Mouse (Mus musculus): Measurements from ENCODE around the gene Kif3c. TPM values are rescaled to one million over a fixed set of nuclear protein-coding genes. Genes with fewer than 3 reads are reported as not detected.
"Not testable (repeated sequence)": the region's sequence is repeated elsewhere in the genome, so short reads cannot be mapped to it uniquely, and the experiment has no call there.

Gene Kif3c
- polyA plus RNA-seq, 1 experiment from 2014 or later: 8.6 TPM

DNA sequence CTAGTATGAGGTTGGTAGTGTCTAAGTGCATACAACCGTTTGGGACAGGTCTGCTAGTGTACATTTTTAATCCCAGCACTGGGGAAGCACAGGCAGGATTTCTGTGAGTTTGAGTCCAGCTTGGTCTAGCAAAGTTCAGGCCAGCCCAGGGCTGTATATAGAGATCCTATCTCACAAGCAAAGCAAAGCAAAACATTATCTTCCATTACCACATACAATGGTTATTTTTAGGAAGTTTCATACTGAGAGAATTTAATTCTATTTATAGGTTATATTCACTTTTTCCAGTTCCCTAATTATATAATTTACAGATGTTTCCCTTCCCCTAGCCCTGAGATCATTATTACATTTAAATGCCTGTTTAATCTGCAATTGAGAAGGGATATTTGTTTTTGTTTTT lies 26.3 kb downstream of the Kif3c start:
- Histone ChIP-seq H3K27me3 (ENCODE audit: control insufficient read depth, insufficient read depth, low read length) (no peaks in the 10 kb centered on the region), H3K9ac (ENCODE audit: low read length) (no peak overlapping the region), H3K4me3 (replicated peaks; ENCODE audit: low read length) (no peak overlapping the region), H3K4me1 (ENCODE audit: control insufficient read depth, insufficient read depth, low read length) (no peaks in the 10 kb centered on the region), H3K4me2 (ENCODE audit: low read depth, low read length) (no peak overlapping the region), H3K9me3 (replicated peaks; ENCODE audit: control insufficient read depth, low read length) (no peaks in the 10 kb centered on the region), H3K36me3 (ENCODE audit: control insufficient read depth, insufficient read depth, low read length) (peaks cover 6% of the 10 kb centered on the region), H3K27ac (ENCODE audit: low read length) (no peak overlapping the region)
- WGBS: 64% methylated on average over 1 of the region's 1 CpGs
- ATAC-seq (ENCODE audit: insufficient read depth, low FRiP score): no peak

DNA sequence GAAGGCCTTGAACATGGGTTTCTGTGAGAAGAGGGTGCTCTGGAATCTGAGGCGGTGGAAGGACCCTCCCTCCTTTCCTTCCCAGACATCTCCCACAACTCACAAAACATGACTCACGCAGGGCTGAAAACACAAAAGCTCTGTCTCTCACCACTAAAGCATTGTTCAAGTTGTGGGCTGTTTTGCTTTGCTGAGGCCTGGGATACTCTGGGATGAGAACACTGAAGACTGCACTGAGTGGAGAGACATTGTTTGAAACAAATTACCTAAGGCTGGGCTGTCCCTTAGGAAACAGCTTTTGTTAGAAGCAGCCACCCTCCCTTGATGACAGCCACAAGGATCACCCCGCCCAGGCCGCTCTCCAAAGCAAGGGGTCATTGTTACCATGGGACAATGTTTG lies 28.2 kb downstream of the Kif3c start:
- Histone ChIP-seq H3K4me3 (replicated peaks; ENCODE audit: low read length) (no peak overlapping the region), H3K36me3 (ENCODE audit: control insufficient read depth, insufficient read depth, low read length) (peaks cover 4% of the 10 kb centered on the region), H3K27me3 (ENCODE audit: control insufficient read depth, insufficient read depth, low read length) (no peaks in the 10 kb centered on the region), H3K4me2 (ENCODE audit: low read depth, low read length) (no peak overlapping the region), H3K9me3 (replicated peaks; ENCODE audit: control insufficient read depth, low read length) (no peaks in the 10 kb centered on the region), H3K4me1 (ENCODE audit: control insufficient read depth, insufficient read depth, low read length) (no peaks in the 10 kb centered on the region), H3K27ac (ENCODE audit: low read length) (no peak overlapping the region), H3K9ac (ENCODE audit: low read length) (no peak overlapping the region)
- ATAC-seq (ENCODE audit: insufficient read depth, low FRiP score): no peak
- 74% methylated on average over 4 of the region's 4 CpGs for WGBS

DNA sequence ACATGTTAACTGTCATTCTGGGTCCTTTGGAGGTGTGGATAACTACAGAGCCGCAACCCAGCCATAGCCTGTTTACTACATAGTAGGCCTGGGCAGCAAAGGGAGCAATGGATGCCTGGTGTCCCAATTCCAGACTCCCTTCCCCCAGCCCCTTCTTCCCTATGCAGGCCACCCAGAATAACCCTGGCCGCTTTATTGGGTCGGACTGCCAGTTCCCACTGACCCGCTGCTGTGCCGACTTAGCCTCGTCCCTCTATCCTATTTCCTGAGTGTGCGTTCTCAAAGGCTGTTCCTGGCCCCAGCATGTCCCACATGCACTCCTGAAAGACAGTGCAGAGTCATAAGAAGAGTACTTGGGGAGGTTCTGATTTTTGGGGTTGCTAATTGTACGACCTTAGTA lies 32.0 kb downstream of the Kif3c start:
- Histone ChIP-seq H3K36me3 (ENCODE audit: control insufficient read depth, insufficient read depth, low read length) (no peaks in the 10 kb centered on the region), H3K4me1 (ENCODE audit: control insufficient read depth, insufficient read depth, low read length) (no peaks in the 10 kb centered on the region), H3K9me3 (replicated peaks; ENCODE audit: control insufficient read depth, low read length) (no peaks in the 10 kb centered on the region), H3K27ac (ENCODE audit: low read length) (no peak overlapping the region), H3K4me3 (replicated peaks; ENCODE audit: low read length) (no peak overlapping the region), H3K9ac (ENCODE audit: low read length) (no peak overlapping the region), H3K27me3 (ENCODE audit: control insufficient read depth, insufficient read depth, low read length) (no peaks in the 10 kb centered on the region), H3K4me2 (ENCODE audit: low read depth, low read length) (no peak overlapping the region)
- WGBS: 92% methylated on average over 8 of the region's 8 CpGs
- no peak for ATAC-seq (ENCODE audit: insufficient read depth, low FRiP score)

DNA sequence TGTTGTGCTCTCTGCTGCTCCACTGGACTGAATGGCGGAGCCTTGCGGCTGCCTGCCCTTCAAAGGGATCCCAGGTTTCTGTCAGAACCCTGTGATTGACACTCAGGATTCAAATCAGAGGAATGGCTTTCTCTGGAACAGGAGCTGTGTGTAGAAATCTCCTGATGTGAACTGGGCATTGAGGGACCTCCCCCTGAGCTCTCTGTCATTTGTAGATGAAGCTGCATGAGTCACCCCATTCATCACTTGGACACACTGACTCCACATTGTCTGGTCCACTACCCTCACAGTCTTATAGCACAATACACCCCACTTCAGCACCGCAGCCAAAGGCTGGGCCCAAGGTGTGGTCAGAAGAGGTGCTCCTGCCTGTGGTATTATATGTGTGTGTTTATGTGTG lies 40.7 kb downstream of the Kif3c start:
- H3K4me2 ChIP-seq (ENCODE audit: low read depth, low read length); ATAC-seq (ENCODE audit: insufficient read depth, low FRiP score); H3K4me1 ChIP-seq (ENCODE audit: control insufficient read depth, insufficient read depth, low read length); H3K36me3 ChIP-seq (ENCODE audit: control insufficient read depth, insufficient read depth, low read length); H3K27me3 ChIP-seq (ENCODE audit: control insufficient read depth, insufficient read depth, low read length); H3K4me3 ChIP-seq (replicated peaks; ENCODE audit: low read length); H3K9me3 ChIP-seq (replicated peaks; ENCODE audit: control insufficient read depth, low read length); H3K9ac ChIP-seq (ENCODE audit: low read length); H3K27ac ChIP-seq (ENCODE audit: low read length): not testable (repeated sequence)
- WGBS: 84% methylated on average over 3 of the region's 3 CpGs

DNA sequence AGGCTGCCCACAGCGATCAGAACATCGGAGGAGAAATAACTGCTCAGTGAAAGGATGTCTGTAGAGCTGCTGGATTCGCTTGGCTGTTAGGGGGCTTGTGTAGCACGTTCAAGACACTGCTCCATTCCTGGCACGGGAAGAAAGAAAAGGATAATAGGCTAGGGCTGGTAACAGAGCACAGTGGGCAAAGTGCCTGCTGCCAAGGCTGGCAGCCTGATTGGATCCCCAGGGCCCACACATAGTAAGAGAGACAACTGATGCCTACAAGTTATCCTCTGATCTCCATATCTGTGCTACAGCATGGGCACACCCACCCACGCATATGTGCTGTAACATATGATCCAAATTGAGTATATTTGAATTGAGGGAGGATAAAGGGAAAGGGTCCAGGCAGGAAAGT lies 41.7 kb downstream of the Kif3c start:
- Histone ChIP-seq H3K4me1 (ENCODE audit: control insufficient read depth, insufficient read depth, low read length) (no peaks in the 10 kb centered on the region), H3K36me3 (ENCODE audit: control insufficient read depth, insufficient read depth, low read length) (no peaks in the 10 kb centered on the region), H3K4me2 (ENCODE audit: low read depth, low read length) (no peak overlapping the region), H3K4me3 (replicated peaks; ENCODE audit: low read length) (no peak overlapping the region), H3K9me3 (replicated peaks; ENCODE audit: control insufficient read depth, low read length) (no peaks in the 10 kb centered on the region), H3K27me3 (ENCODE audit: control insufficient read depth, insufficient read depth, low read length) (no peaks in the 10 kb centered on the region), H3K9ac (ENCODE audit: low read length) (no peak overlapping the region), H3K27ac (ENCODE audit: low read length) (no peak overlapping the region)
- ATAC-seq (ENCODE audit: insufficient read depth, low FRiP score): no peak
- 93% methylated on average over 6 of the region's 6 CpGs for WGBS

DNA sequence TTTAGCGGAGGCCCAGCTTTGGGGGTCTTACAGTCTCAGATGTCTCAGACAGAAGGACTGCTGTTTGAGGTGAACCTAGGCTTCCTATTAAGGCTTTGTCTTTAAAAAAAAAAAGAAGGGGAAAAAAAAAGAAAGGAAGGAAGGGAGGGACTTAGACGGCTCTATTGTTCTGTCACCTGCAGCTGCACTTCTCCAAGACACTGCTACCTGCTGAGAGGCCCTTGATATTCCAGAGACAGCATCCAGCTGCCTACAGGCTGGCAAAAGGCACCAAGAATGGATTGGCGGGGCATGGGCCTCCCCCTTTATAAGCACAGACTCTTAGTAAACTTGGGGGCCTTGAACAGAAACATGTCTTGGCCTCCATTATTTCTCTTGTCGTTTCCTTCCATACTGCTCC lies 50.0 kb downstream of the Kif3c start:
- H3K4me2 ChIP-seq (ENCODE audit: low read depth, low read length): no peak overlapping the region
- H3K9ac ChIP-seq (ENCODE audit: low read length): no peak overlapping the region
- no peak for ATAC-seq (ENCODE audit: insufficient read depth, low FRiP score)
- no peaks in the 10 kb centered on the region for H3K9me3 ChIP-seq (replicated peaks; ENCODE audit: control insufficient read depth, low read length)
- no peaks in the 10 kb centered on the region for H3K4me1 ChIP-seq (ENCODE audit: control insufficient read depth, insufficient read depth, low read length)
- H3K4me3 ChIP-seq (replicated peaks; ENCODE audit: low read length): no peak overlapping the region
- H3K27me3 ChIP-seq (ENCODE audit: control insufficient read depth, insufficient read depth, low read length): no peaks in the 10 kb centered on the region
- 90% methylated on average over 4 of the region's 4 CpGs for WGBS
- no peak overlapping the region for H3K27ac ChIP-seq (ENCODE audit: low read length)
- H3K36me3 ChIP-seq (ENCODE audit: control insufficient read depth, insufficient read depth, low read length): no peaks in the 10 kb centered on the region

DNA sequence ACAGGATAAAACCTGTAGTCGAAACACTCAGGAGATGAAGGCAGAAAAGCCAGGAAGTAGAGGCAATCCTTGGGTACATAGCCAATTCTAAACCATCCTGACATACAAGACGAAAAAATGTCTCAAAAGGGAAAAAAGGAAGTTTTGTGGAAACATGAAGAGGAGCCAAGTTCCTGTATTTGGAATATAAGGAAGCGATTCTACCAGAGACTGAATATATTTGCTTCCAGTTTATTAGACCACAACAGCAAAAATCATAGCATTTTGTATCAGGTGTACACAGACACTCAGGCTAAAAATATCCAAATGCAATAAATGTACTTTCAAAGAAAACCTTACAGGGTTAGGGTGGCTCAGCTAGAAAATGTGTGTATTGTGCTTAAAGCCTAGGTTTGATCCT lies 53.8 kb downstream of the Kif3c start:
- Histone ChIP-seq H3K27ac (ENCODE audit: low read length) (no peak overlapping the region), H3K9me3 (replicated peaks; ENCODE audit: control insufficient read depth, low read length) (no peaks in the 10 kb centered on the region), H3K4me3 (replicated peaks; ENCODE audit: low read length) (no peak overlapping the region), H3K4me1 (ENCODE audit: control insufficient read depth, insufficient read depth, low read length) (no peaks in the 10 kb centered on the region), H3K9ac (ENCODE audit: low read length) (no peak overlapping the region), H3K4me2 (ENCODE audit: low read depth, low read length) (no peak overlapping the region), H3K27me3 (ENCODE audit: control insufficient read depth, insufficient read depth, low read length) (no peaks in the 10 kb centered on the region), H3K36me3 (ENCODE audit: control insufficient read depth, insufficient read depth, low read length) (no peaks in the 10 kb centered on the region)
- no peak for ATAC-seq (ENCODE audit: insufficient read depth, low FRiP score)
- WGBS: 88% methylated on average over 3 of the region's 3 CpGs

DNA sequence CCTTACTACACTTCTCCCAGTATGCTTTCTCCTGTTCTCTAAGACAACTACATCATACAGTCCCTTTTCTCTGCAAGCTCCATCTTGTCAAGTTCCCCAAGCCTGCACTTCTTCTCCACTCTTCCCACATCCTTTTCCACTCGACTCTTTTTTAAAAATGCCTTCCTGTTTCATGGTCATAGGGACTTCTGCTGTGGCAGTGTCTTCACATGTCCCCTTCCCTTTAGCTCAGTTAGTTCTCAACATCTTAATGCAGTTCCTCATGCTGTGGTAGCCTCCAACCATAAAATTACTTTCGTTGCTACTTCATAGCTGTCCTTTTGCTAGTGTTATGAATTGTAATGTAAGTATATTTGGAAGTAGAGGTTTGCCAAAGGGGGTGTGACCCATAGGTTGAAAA lies 55.6 kb downstream of the Kif3c start:
- Histone ChIP-seq H3K4me3 (replicated peaks; ENCODE audit: low read length) (no peak overlapping the region), H3K36me3 (ENCODE audit: control insufficient read depth, insufficient read depth, low read length) (no peaks in the 10 kb centered on the region), H3K9ac (ENCODE audit: low read length) (no peak overlapping the region), H3K4me1 (ENCODE audit: control insufficient read depth, insufficient read depth, low read length) (peaks cover 14% of the 10 kb centered on the region), H3K27ac (ENCODE audit: low read length) (no peak overlapping the region), H3K9me3 (replicated peaks; ENCODE audit: control insufficient read depth, low read length) (no peaks in the 10 kb centered on the region), H3K4me2 (ENCODE audit: low read depth, low read length) (no peak overlapping the region), H3K27me3 (ENCODE audit: control insufficient read depth, insufficient read depth, low read length) (no peaks in the 10 kb centered on the region)
- no peak for ATAC-seq (ENCODE audit: insufficient read depth, low FRiP score)
- 78% methylated on average over 2 of the region's 2 CpGs for WGBS

DNA sequence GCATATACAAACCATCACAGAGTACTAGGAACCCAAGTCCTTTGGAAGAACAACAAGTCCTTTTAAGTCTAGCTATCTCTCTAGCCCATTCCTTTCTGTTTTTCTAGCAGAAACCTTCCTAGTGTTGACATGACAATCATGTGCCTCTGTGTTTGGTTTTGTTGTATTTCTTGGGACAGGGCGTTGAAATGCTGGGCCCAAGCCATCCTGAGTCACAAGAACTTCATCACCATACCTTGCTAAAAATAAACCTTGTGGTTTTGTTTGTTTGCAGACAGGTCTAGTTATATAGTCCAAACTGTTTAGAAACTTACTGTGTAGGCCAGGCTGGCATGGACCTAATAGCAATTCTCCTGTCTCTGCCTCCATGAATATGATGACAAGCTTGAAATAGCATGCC lies 57.9 kb downstream of the Kif3c start:
- Histone ChIP-seq H3K9me3 (replicated peaks; ENCODE audit: control insufficient read depth, low read length) (no peaks in the 10 kb centered on the region), H3K36me3 (ENCODE audit: control insufficient read depth, insufficient read depth, low read length) (no peaks in the 10 kb centered on the region), H3K4me3 (replicated peaks; ENCODE audit: low read length) (no peak overlapping the region), H3K27me3 (ENCODE audit: control insufficient read depth, insufficient read depth, low read length) (no peaks in the 10 kb centered on the region), H3K27ac (ENCODE audit: low read length) (no peak overlapping the region), H3K4me1 (ENCODE audit: control insufficient read depth, insufficient read depth, low read length) (peaks cover 16% of the 10 kb centered on the region), H3K4me2 (ENCODE audit: low read depth, low read length) (no peak overlapping the region), H3K9ac (ENCODE audit: low read length) (no peak overlapping the region)
- ATAC-seq (ENCODE audit: insufficient read depth, low FRiP score): no peak
- 91% methylated on average over 1 of the region's 1 CpGs for WGBS

DNA sequence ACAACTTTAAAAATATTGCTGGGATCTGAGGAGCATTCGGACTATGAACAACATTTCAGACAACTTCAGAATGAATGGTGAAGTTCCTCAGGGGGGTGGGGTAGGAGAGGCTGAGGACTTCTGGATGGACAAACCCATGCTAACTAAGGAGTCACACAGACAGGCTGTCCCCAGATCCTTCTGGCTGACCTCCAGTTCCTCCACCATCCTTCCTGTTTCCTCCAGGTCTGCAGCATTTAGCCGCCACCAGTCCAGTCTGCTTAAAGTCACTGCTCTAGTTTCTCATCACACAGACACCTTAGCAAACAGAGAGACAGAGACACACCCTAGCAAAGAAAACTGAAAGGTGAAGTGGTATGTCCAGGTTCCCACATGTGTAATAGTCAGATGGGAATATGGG lies 59.2 kb downstream of the Kif3c start:
- no peaks in the 10 kb centered on the region for H3K36me3 ChIP-seq (ENCODE audit: control insufficient read depth, insufficient read depth, low read length)
- H3K4me3 ChIP-seq (replicated peaks; ENCODE audit: low read length): no peak overlapping the region
- ATAC-seq (ENCODE audit: insufficient read depth, low FRiP score): no peak
- H3K27ac ChIP-seq (ENCODE audit: low read length): no peak overlapping the region
- WGBS: 72% methylated on average over 2 of the region's 2 CpGs
- no peaks in the 10 kb centered on the region for H3K27me3 ChIP-seq (ENCODE audit: control insufficient read depth, insufficient read depth, low read length)
- H3K9me3 ChIP-seq (replicated peaks; ENCODE audit: control insufficient read depth, low read length): no peaks in the 10 kb centered on the region
- H3K4me2 ChIP-seq (ENCODE audit: low read depth, low read length): no peak overlapping the region
- peaks cover 16% of the 10 kb centered on the region for H3K4me1 ChIP-seq (ENCODE audit: control insufficient read depth, insufficient read depth, low read length)
- no peak overlapping the region for H3K9ac ChIP-seq (ENCODE audit: low read length)
